Comparison of ENCODE assay signal across 9 mouse cellular contexts in genomic region chr5:77074914-77075313, GRCm38 (mm10). TPM values are rescaled to one million over a fixed set of nuclear protein-coding genes. Genes with fewer than 3 reads are reported as not detected.
DNase-seq lines count a peak whose midpoint lies in the region; ATAC-seq lines count a peak whose summit lies in the region.
"Had no signal": no experiment of that assay in that cellular context is flagged by ENCODE, and none has a peak within 500 bp of the region (broad histone marks: within the 10 kb centered on the region; RNA-seq: fewer than 3 reads in every experiment).

No protein-coding gene starts in this region.

- H3K27ac ChIP-seq in heart, embryonic 10.5 days = no peak overlapping the region
- peak overlapping the region; percentile 70 for H3K27ac ChIP-seq in heart, embryonic 13.5 days (replicated peaks)
- no peak overlapping the region for H3K27ac ChIP-seq in midbrain, embryonic 10.5 days (replicated peaks)
- H3K27ac ChIP-seq in liver, embryonic 12.5 days = no peak overlapping the region
- no peak overlapping the region for H3K27ac ChIP-seq in midbrain, embryonic 16.5 days (ENCODE audit: low read length)

- H3K4me1 ChIP-seq in heart, embryonic 10.5 days = no peaks in the 10 kb centered on the region
- H3K4me1 ChIP-seq in heart, embryonic 13.5 days = peaks cover 24% of the 10 kb centered on the region
- no peaks in the 10 kb centered on the region for H3K4me1 ChIP-seq in midbrain, embryonic 10.5 days
- H3K4me1 ChIP-seq in liver, embryonic 12.5 days = no peaks in the 10 kb centered on the region
- no peaks in the 10 kb centered on the region for H3K4me1 ChIP-seq in midbrain, embryonic 16.5 days (ENCODE audit: control insufficient read depth, insufficient read depth, low read length)

- ATAC-seq in heart, embryonic 13.5 days (ENCODE audit: extremely low read depth, insufficient number of reproducible peaks, low FRiP score, low TSS enrichment) = peak; percentile 68; the same call in 1 of the 2 replicates
- no peak for ATAC-seq in liver, embryonic 12.5 days
- ATAC-seq in midbrain, embryonic 16.5 days = no peak

- no peak overlapping the region for H3K4me2 ChIP-seq in heart, embryonic 13.5 days
- no peak overlapping the region for H3K4me2 ChIP-seq in liver, embryonic 12.5 days
- H3K4me2 ChIP-seq in midbrain, embryonic 16.5 days (ENCODE audit: low read length) = no peak overlapping the region

- DNase-seq in heart, adult 18-20 months = peak; percentile 76 to 82
- DNase-seq in heart, embryonic 10.5 days (ENCODE audit: low spot score) = no peak
- peak; percentile 90 for DNase-seq in adrenal gland, adult 2 months
- DNase-seq in lung, postnatal 10 days = peak; percentile 77
- no peak for DNase-seq in midbrain, embryonic 10.5 days (ENCODE audit: low spot score)

- H3K4me3 ChIP-seq in heart, embryonic 10.5 days = no peak overlapping the region
- H3K4me3 ChIP-seq in heart, embryonic 13.5 days = no peak overlapping the region
- H3K4me3 ChIP-seq in midbrain, embryonic 10.5 days = no peak overlapping the region
- H3K4me3 ChIP-seq in liver, embryonic 12.5 days = no peak overlapping the region
- no peak overlapping the region for H3K4me3 ChIP-seq in midbrain, embryonic 16.5 days (ENCODE audit: low read depth, low read length)

- no peaks in the 10 kb centered on the region for H3K9me3 ChIP-seq in heart, embryonic 10.5 days
- peaks cover 5% of the 10 kb centered on the region; the same call in 1 of the 2 replicates for H3K9me3 ChIP-seq in heart, embryonic 13.5 days
- H3K9me3 ChIP-seq in midbrain, embryonic 10.5 days (replicated peaks) = peaks cover 6% of the 10 kb centered on the region; the same call in 1 of the 2 replicates
- H3K9me3 ChIP-seq in liver, embryonic 12.5 days (replicated peaks) = no peaks in the 10 kb centered on the region
- no peaks in the 10 kb centered on the region for H3K9me3 ChIP-seq in midbrain, embryonic 16.5 days (replicated peaks; ENCODE audit: control insufficient read depth, low read length, poor library complexity, severe bottlenecking)

- no peaks in the 10 kb centered on the region for H3K36me3 ChIP-seq in heart, embryonic 10.5 days
- no peaks in the 10 kb centered on the region for H3K36me3 ChIP-seq in heart, embryonic 13.5 days
- no peaks in the 10 kb centered on the region for H3K36me3 ChIP-seq in midbrain, embryonic 10.5 days
- no peaks in the 10 kb centered on the region for H3K36me3 ChIP-seq in liver, embryonic 12.5 days
- no peaks in the 10 kb centered on the region for H3K36me3 ChIP-seq in midbrain, embryonic 16.5 days (ENCODE audit: control insufficient read depth, insufficient read depth, low read length)

- 84% methylated on average over 2 of the region's 2 CpGs for WGBS in heart, embryonic 10.5 days
- 39% methylated on average over 2 of the region's 2 CpGs for WGBS in heart, embryonic 13.5 days
- 94% methylated on average over 2 of the region's 2 CpGs for WGBS in midbrain, embryonic 10.5 days
- WGBS in liver, embryonic 12.5 days (ENCODE audit: insufficient replicate concordance) = 61% methylated on average over 2 of the region's 2 CpGs
- 83% methylated on average over 2 of the region's 2 CpGs for WGBS in midbrain, embryonic 16.5 days

- no peak overlapping the region for H3K9ac ChIP-seq in heart, embryonic 13.5 days
- no peak overlapping the region for H3K9ac ChIP-seq in liver, embryonic 12.5 days
- no peak overlapping the region for H3K9ac ChIP-seq in midbrain, embryonic 16.5 days (ENCODE audit: low read depth, low read length)

- H3K27me3 ChIP-seq in heart, embryonic 10.5 days (ENCODE audit: insufficient read depth, poor library complexity, severe bottlenecking) = no peaks in the 10 kb centered on the region
- no peaks in the 10 kb centered on the region for H3K27me3 ChIP-seq in heart, embryonic 13.5 days (replicated peaks)
- H3K27me3 ChIP-seq in midbrain, embryonic 10.5 days (ENCODE audit: low read depth, poor library complexity, severe bottlenecking) = no peaks in the 10 kb centered on the region
- no peaks in the 10 kb centered on the region for H3K27me3 ChIP-seq in liver, embryonic 12.5 days (replicated peaks)
- no peaks in the 10 kb centered on the region for H3K27me3 ChIP-seq in midbrain, embryonic 16.5 days (ENCODE audit: control insufficient read depth, insufficient read depth, low read depth, low read length)

RNA-seq across cellular contexts. Expression of gene Hopx, which starts 40.0 kb away (rescaled TPM):
- total RNA-seq in heart, adult 18-20 months (2021) = 100 to 1,000 TPM; 417 to 443 TPM
- polyA plus RNA-seq in heart, embryonic 10.5 days (2016; fragmentation: Nextera tagmentation; extraction: Ambion mirVana) = 6.7 and 11.5 TPM in 2 replicates
- total RNA-seq in adrenal gland, adult 2 months (2021) = 1 to 10 TPM; 1.8 to 3.4 TPM
- 4.0 and 8.8 TPM in 2 replicates for polyA plus RNA-seq in adrenal gland, adult 2 months (2012; rRNA removed)
- 12.6 and 16.4 TPM in 2 replicates for polyA plus RNA-seq in heart, embryonic 13.5 days (2015; fragmentation: Nextera tagmentation; extraction: Ambion mirVana)
- polyA plus RNA-seq in midbrain, embryonic 10.5 days (2016; fragmentation: Nextera tagmentation; extraction: Ambion mirVana) = 0.14 TPM in 1 of 2 replicates, not detected in the other
- polyA plus RNA-seq in liver, embryonic 12.5 days (2016; fragmentation: Nextera tagmentation; extraction: Ambion mirVana) = 0.19 TPM in 1 of 2 replicates, not detected in the other
- 0.78 and 0.88 TPM in 2 replicates for polyA plus RNA-seq in midbrain, embryonic 16.5 days (2015; fragmentation: Nextera tagmentation; extraction: Ambion mirVana)

RNA-seq across cellular contexts. Expression of gene Thegl, which starts 59.1 kb away (rescaled TPM):
- not detected for total RNA-seq in heart, adult 18-20 months (2021)
- 0.14 and 0.18 TPM in 2 replicates for polyA plus RNA-seq in heart, embryonic 10.5 days (2016; fragmentation: Nextera tagmentation; extraction: Ambion mirVana)
- not detected for total RNA-seq in adrenal gland, adult 2 months (2021)
- polyA plus RNA-seq in adrenal gland, adult 2 months (2012; rRNA removed) = not detected in 2 replicates
- 0.08 and 0.11 TPM in 2 replicates for polyA plus RNA-seq in heart, embryonic 13.5 days (2015; fragmentation: Nextera tagmentation; extraction: Ambion mirVana)
- polyA plus RNA-seq in midbrain, embryonic 10.5 days (2016; fragmentation: Nextera tagmentation; extraction: Ambion mirVana) = 0.12 TPM in 1 of 2 replicates, not detected in the other
- polyA plus RNA-seq in liver, embryonic 12.5 days (2016; fragmentation: Nextera tagmentation; extraction: Ambion mirVana) = 0.41 and 0.48 TPM in 2 replicates
- polyA plus RNA-seq in midbrain, embryonic 16.5 days (2015; fragmentation: Nextera tagmentation; extraction: Ambion mirVana) = 0.85 and 0.89 TPM in 2 replicates
- polyA plus RNA-seq: C2C12 had no signal

Comparison
In these comparisons a context has a peak if more than half of its experiments do, and no peak if none do; other contexts are left out.
1. DNase-seq: peak in heart, adult 18-20 months (2 of 2), adrenal gland, adult 2 months (single experiment) and lung, postnatal 10 days (single experiment); none in heart, embryonic 10.5 days (single experiment) and midbrain, embryonic 10.5 days (single experiment).